Mouse (Mus musculus) stomach, postnatal 0 days (tissue): ENCODE measurements around the gene Nrbf2.

Experiments used
- CTCF ChIP-seq: IDR thresholded peaks from 2 replicates; pipeline ENCODE4 v1.5.1; 2016; ENCODE audit warnings: antibody characterized with exemption, low read depth, mild to moderate bottlenecking, moderate library complexity
- EP300 ChIP-seq: optimal IDR thresholded peaks from 2 replicates; pipeline ENCODE3; 2016; ENCODE audit warnings: antibody characterized with exemption

- TF ChIP-seq CTCF (no peak), EP300 (no peak)
These were observed 337 bp downstream of the Nrbf2 start for GRCm38 (mm10) chr10:67284761-67285175.
